Mouse (Mus musculus) small intestine, adult 2 months (tissue): ENCODE results near the gene Rbms3.

Source experiments
- CTCF ChIP-seq: fragments of 200-500 bp; IDR thresholded peaks from 2 replicates; pipeline ENCODE4 v1.5.1; 2012; ENCODE audit warnings: low read depth, mild to moderate bottlenecking, control low read depth, inconsistent platforms, low read length, moderate library complexity, mixed read lengths; ENCODE audit not compliant: insufficient replicate concordance, insufficient read length; ENCODE audit errors: extremely low read depth
- POLR2A ChIP-seq: fragments of 200-500 bp; IDR thresholded peaks from 2 replicates; pipeline ENCODE4 v1.6.1; 2012; ENCODE audit warnings: low read depth, mild to moderate bottlenecking, control low read depth, inconsistent platforms, low read length, moderate library complexity

- TF ChIP-seq CTCF (no peak), POLR2A (no peak)
These were observed 209.7 kb downstream of the Rbms3 start for GRCm38 (mm10) chr9:117419874-117420485.
